Mouse (Mus musculus): ENCODE measurements at regions not wholly inside any gene's neighbourhood (a gene's known extent, or its start where the extent isn't known, plus 50 kb on each side); places are given as distances from the start of the nearest gene placed in this dataset.

DNA sequence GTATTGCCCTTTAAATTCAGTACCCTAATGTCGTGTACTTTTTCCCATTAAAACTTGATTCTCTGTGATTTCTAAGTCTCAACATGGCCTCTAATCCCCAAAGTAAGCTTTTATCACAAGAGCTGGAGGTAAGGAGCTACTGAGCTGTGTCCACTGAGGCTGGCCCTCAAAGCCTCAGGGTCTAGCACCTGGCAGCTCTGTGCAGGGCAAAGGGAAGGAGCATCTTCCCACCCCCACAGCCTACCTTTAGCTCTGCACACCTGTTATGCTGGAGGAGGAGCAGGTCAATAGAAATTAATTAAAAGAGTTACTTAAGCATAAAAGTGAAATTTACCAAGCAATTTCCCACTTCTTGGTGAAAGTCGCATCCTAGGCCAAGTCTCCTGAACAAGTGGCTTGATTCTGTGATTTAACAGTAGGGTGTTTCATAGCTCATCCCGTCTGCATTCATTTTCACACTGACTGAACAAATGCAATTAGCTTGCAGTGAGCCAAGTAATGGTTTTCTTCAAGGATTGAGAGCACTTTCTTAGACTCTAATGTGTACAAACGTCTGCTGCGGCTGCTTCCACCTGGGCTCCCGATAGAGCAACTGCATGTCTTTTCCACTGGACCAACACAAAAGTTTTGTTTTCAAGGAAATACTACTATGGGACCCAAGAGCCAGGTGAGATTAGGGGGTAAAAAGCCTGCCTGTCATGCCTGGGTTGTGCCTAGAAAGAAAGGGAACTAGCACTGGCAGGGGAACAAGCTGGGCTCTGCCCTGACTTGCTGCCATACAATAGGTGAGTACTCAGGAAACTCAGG lies 50.6 kb upstream of the Dap start:
- DNase-seq (ENCODE audit: low read depth, low spot score): no peak

Measured in mesoderm, embryonic 11.5 days (tissue).